Mouse (Mus musculus) kidney, adult 8-10 months (tissue): ENCODE measurements around the gene Bsn.
A peak's percentile ranks its signal among the peaks of the same experiment; 100 is the strongest.

Experiments used
- DNase-seq, 2 experiments: peaks; one replicate each; pipeline ENCODE4 v3.0.0; 2022

Bsn gene

DNA sequence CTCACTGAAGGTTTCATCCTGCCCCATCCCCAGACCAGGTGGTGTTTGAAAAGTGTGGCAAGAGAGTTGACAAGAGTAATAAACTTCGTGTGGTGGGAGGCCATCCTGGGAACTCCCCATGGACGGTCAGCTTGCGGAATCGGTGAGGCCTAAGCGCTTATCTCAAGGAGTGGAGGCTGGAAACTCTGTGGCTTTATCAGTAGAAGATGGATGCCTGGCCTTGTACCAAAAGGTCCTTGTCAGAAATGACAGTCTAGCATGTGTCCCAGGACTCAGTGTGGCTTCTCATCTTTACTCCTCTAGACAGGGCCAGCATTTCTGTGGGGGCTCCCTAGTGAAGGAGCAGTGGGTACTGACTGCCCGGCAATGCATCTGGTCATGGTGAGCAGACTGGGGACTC is 106.6 kb downstream of the Bsn start:
- DNase-seq: no peak

DNA sequence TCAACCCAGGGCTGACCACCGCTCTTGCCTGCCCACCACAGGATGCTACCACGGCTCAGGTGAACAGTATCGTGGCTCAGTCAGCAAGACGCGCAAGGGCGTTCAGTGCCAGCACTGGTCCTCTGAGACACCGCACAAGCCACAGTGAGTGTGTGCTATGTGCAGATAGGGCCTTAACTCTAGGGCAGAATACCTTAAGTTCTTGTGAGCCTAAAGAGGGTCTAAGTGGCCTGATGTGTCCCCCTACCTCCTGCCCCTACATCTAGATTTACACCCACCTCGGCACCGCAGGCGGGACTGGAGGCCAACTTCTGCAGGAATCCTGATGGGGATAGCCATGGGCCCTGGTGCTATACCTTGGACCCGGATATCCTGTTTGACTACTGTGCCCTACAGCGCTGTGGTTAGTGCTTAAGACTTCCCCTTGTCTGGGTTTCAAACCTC is 107.2 kb downstream of the Bsn start, which contains the start of gene Rnf123:
TSS of gene Rnf123 (minus strand) at position 359 of the 444 bp plus-strand sequence.
- DNase-seq: no peak

GRCm38 (mm10) chr9:108082549-108082948 is 107.6 kb downstream of the Bsn start:
- DNase-seq: no peak

DNA sequence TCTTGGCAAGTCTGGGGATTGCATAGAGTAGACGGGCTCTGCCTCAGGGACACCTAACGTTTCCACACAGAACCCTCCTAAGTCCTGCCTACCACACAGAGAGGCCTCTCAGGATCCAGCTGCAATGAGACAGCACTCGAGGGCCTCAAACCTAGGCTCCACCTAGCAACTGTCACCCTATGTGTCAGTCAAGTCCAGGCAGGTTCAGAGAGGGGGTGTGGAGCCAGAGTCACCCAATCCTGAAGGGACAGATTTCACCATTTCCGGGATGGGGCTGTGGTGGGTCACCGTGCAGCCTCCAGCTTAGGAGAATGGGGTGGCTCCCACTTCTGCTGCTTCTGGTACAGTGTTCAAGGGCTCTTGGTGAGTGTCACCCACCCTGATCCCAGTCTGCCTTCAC is 110.0 kb downstream of the Bsn start, which contains the start of gene Mst1:
TSS of gene Mst1 (plus strand) at position 269 of the 400 bp plus-strand sequence.
- DNase-seq: no peak

- DNase-seq: no peak
Measured at GRCm38 (mm10) chr9:108073141-108073930, 116.8 kb downstream of the Bsn start.

GRCm38 (mm10) chr9:108072481-108072924 is 117.7 kb downstream of the Bsn start:
- DNase-seq: no peak

DNA sequence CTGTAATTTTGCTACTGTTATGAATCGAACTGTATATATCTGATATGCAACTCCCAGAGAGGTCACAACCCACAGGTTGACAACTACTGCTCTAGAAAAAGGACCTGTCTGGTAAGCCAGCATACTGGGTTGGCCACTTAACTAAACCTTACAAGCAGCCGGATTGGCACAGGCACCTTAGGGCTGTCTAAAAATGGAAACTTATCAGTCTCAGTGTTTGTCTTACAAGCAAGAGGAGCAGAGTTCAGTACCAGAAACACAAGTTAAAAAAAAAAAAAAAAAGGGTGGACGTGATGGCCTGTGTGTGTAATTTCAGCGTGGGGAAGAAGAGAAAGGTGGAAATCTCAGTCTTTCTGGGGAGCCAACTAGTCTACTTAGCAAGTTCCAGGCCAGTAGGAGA is 118.4 kb downstream of the Bsn start:
- no peak for DNase-seq

DNA sequence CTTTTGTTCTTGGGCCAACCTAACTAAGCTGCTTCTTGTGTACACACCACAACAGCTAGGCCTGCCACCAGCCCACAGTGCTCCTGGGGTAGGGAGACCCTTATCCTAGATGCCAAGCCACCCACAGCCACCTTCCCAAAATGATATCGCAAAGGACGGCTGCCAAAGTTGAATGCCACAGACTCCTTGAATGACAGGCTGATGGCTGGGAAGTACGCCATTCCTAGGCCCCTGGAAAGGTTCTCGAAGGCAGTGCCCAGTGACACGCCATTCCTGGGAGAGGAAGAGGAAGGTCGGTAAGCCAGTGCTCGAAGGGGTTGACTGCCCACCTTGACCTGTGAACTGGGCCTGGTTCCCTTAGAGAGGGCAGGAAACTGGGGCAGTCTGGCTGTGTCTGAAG is 120.7 kb downstream of the Bsn start:
- DNase-seq: no peak

DNA sequence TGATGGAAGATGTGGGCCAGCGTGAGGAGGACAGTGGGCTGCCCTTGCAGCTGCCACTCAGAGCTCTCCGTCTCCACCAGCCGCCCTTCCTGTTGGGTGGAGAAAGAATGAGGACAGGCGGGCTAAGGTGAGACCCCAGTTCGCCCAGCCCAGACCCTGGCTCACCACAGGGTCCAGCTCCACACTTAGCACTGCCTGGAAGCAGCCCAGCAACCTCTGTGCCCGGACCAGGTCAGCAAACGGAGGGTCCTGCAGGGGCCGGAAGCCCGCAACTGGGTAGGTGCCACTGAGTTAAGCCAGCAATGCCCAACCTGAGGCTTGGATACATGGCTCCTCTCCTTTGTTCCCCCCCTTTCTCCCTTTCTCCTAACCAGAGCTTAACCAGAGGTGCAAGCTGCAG is 121.2 kb downstream of the Bsn start:
- no peak for DNase-seq

- DNase-seq: peak; percentile 71 to 89
Measured at GRCm38 (mm10) chr9:108067900-108068299, 122.3 kb downstream of the Bsn start.

DNA sequence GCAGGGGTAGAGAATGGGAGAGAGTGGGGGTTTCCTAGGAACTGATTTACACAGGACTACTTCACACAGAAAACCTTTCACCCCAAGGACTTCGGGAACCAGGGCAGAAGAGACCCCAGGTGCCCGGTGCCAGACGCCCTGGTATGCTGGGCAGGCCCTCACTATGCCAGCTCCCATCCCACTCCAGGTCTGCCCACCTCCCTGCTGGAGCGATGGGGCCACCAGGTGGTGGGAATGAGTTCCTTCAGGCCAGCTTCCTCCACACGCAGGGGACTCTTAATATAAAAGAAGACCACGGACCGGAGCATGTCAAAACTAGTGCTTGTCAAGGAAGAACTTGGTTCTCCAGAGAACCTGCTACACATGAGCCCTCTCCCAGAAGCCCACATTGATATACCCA is 123.0 kb downstream of the Bsn start:
- DNase-seq: no peak

DNA sequence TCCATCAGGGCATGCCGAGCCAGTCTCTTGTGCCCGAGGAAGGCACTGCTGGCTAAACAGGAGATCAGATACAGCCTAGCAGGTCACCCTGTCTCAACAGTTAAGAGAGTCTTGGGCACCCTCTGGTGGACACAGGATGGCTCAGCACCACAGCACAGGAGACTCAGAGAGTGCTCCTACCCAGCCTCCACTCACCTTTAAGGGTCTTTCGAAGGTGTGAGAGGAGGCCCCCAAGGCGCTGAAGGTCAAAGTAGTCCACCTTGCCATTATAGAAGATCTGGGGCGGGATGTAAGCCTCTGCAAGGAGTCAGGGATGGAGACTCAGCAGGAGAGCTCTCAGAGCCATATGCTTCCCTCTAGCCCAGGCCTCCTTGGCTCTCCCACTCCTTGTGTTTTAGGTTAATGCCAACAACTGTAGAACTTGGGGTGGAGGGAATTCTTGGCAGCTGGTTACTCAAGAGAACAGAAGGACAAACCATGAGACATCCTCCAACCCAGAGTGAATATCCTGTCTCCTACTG is 124.6 kb downstream of the Bsn start:
- peak in 1 of 2 experiments; percentile 62 for DNase-seq

- no peak for DNase-seq
Measured at GRCm38 (mm10) chr9:108063361-108063760, 126.8 kb downstream of the Bsn start.

GRCm38 (mm10) chr9:108062142-108062541 is 128.0 kb downstream of the Bsn start:
- no peak for DNase-seq

GRCm38 (mm10) chr9:108058291-108058690 is 131.9 kb downstream of the Bsn start:
- no peak for DNase-seq

- DNase-seq: no peak
Measured at GRCm38 (mm10) chr9:108057262-108057562, 133.0 kb downstream of the Bsn start.

DNA sequence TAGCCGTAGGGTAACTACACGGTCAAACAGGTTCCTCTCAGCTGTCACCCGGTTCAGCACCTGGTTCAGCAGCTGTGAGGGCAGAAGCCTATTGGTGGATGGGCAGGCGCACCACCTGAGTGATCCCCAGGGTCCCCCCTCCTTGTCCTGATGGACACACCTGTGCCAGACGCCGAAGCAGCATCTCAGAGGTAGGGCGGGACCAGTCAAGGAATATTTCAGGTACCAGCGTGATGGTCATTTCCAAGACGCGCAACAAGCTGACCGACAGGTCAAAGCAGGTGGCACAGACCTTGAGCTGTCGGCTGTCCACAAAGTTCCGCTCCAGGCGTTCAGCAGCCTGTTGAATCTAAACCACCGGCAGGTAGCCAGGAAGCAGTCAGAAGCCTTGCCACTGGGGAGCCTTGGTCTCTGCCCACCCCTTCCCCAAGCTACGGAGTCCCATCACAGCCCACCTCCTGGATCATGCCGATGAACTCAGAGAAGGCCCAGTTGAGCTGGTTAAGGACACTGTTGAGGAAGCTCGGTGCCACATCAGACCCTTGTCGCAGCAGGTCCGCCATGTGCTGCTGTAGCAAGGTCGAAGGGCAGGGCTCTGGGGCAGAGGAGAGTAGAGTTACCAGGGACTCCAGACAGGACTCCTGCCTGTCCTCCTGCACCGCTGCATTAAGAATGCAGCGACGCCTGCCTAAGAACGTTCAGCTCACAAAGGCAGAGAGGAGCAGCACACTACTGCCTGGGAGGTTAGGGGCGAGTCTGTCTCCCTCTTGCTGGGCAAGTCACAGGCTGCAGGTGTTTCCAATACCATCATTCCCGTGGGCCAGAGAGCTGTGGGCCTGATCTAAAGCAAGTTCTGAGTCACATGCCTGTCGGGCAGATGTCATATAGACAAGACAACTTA is 133.6 kb downstream of the Bsn start:
- no peak for DNase-seq

DNA sequence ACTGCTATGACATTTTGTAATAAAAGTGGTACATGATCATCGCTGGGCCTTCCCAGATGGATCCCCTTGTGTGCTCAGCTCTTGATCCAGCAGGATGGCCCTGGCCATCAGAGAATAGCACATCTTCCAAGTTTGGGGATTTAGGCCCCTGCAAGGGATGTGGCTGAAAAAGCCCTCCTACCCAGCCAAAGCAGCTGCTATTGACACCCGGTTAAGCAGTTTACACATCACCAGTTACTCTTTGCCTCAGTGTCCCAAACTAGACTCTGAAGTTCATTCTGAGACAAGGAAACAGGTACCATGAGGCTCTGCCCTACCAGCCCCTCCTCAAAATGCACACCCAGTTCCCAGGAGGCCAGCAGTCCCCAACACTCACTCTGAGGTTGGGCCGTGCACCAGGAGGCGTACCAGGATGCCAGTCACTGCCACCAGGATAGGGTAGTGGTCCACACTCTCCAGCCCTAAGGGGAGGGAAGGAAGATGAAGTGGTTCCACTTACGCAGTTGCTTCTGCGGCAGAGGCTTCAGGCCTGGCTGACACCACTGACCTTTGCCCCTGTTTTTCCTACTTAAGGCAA is 134.4 kb downstream of the Bsn start:
- no peak for DNase-seq

GRCm38 (mm10) chr9:108055061-108055460 is 135.1 kb downstream of the Bsn start:
- DNase-seq: no peak

DNA sequence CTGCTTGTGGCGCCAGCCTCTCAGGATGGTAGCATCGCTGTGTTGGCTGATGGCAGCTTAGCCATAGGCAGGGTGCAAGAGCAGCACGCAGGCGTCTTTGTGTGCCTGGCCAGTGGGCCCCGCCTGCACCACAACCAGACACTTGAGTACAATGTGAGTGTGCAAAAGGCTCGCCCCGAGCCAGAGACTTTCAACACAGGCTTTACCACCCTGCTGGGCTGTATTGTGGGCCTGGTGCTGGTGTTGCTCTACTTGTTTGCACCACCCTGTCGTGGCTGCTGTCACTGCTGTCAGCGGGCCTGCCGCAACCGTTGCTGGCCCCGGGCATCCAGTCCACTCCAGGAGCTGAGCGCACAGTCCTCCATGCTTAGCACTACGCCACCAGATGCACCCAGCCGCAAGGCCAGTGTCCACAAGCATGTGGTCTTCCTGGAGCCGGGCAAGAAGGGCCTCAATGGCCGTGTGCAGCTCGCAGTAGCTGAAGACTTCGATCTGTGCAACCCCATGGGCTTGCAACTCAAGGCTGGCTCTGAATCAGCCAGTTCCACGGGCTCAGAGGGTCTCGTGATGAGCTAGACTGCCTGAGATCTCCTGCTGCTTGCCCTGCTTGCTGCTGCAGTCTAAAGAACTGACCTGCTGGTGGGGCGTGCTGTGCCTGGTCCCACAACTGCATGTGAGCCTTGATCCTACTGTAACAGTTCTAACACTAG is 135.7 kb downstream of the Bsn start:
- DNase-seq: no peak

DNA sequence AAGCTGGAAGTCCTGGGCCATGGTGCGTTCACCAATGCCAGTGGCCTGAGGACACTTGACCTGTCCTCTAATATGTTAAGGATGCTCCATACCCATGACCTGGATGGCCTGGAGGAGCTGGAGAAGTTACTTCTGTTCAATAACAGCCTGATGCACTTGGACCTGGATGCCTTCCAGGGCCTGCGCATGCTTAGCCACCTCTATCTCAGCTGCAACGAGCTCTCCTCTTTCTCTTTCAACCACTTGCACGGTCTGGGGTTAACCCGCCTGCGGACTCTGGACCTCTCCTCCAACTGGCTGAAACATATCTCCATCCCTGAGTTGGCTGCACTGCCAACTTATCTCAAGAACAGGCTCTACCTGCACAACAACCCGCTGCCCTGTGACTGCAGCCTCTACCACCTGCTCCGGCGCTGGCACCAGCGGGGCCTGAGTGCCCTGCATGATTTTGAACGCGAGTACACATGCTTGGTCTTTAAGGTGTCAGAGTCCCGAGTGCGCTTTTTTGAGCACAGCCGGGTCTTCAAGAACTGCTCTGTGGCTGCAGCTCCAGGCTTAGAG is 136.4 kb downstream of the Bsn start:
- DNase-seq: no peak
